ENCODE assay signal across 8 mouse cellular contexts in genomic region chr10:116581719-116582481, GRCm38 (mm10). TPM values are rescaled to one million over a fixed set of nuclear protein-coding genes. Genes with fewer than 3 reads are reported as not detected.
DNase-seq lines count a peak whose midpoint lies in the region; ATAC-seq and TF ChIP-seq lines count a peak whose summit lies in the region.

No protein-coding gene starts in this region.

- peak overlapping the region; percentile 95 for H3K4me3 ChIP-seq in neural tube, embryonic 11.5 days (ENCODE audit: low read depth, low read length)
- peak overlapping the region; percentile 97 for H3K4me3 ChIP-seq in liver, embryonic 13.5 days (replicated peaks)
- H3K4me3 ChIP-seq in stomach, postnatal 0 days (ENCODE audit: low read depth, low read length) = peak overlapping the region; percentile 97

- no peaks in the 10 kb centered on the region for H3K9me3 ChIP-seq in neural tube, embryonic 11.5 days (ENCODE audit: control insufficient read depth, low read length)
- H3K9me3 ChIP-seq in liver, embryonic 13.5 days (replicated peaks) = no peaks in the 10 kb centered on the region
- no peaks in the 10 kb centered on the region for H3K9me3 ChIP-seq in stomach, postnatal 0 days (ENCODE audit: control insufficient read depth, low read length)

- DNase-seq in neural tube, embryonic 11.5 days (ENCODE audit: low spot score) = no peak
- DNase-seq in neural tube, embryonic 10.5 days (ENCODE audit: extremely low spot score, low spot score) = no peak
- peak; percentile 60 to 73 for DNase-seq in cerebellum, postnatal 10 days
- DNase-seq in heart, adult 11 months = peak; percentile 96
- peak; percentile 19 for DNase-seq in kidney, adult 11 months
- peak; percentile 72 for DNase-seq in liver, embryonic 13.5 days
- peak; percentile 43 to 59 for DNase-seq in natural killer cell, adult 2 months (ENCODE audit: low spot score in 2 of 2)
- DNase-seq in stomach, postnatal 0 days (ENCODE audit: low spot score) = peak; percentile 71

- peaks cover 12% of the 10 kb centered on the region; the same call in 1 of the 2 replicates for H3K4me1 ChIP-seq in neural tube, embryonic 11.5 days (ENCODE audit: control insufficient read depth, insufficient read depth, low read length)
- peaks cover 26% of the 10 kb centered on the region for H3K4me1 ChIP-seq in liver, embryonic 13.5 days (replicated peaks)
- H3K4me1 ChIP-seq in stomach, postnatal 0 days (replicated peaks; ENCODE audit: control insufficient read depth, insufficient read depth) = no peaks in the 10 kb centered on the region

- H3K27me3 ChIP-seq in neural tube, embryonic 11.5 days (ENCODE audit: control insufficient read depth, insufficient read depth, low read length) = no peaks in the 10 kb centered on the region
- no peaks in the 10 kb centered on the region for H3K27me3 ChIP-seq in liver, embryonic 13.5 days
- no peaks in the 10 kb centered on the region for H3K27me3 ChIP-seq in stomach, postnatal 0 days (ENCODE audit: control insufficient read depth, insufficient read depth, low read length)

- H3K4me2 ChIP-seq in neural tube, embryonic 11.5 days (ENCODE audit: low read depth) = peak overlapping the region; percentile 65
- peak overlapping the region; percentile 83 for H3K4me2 ChIP-seq in liver, embryonic 13.5 days
- peak overlapping the region; percentile 81 for H3K4me2 ChIP-seq in stomach, postnatal 0 days (replicated peaks; ENCODE audit: low read depth)

- TF ChIP-seq CTCF in stomach, postnatal 0 days (IDR thresholded peaks at IDR 0.05; ENCODE audit: low read depth) = no peak

- peak overlapping the region; percentile 98 for H3K27ac ChIP-seq in neural tube, embryonic 11.5 days (ENCODE audit: low read depth, low read length)
- H3K27ac ChIP-seq in liver, embryonic 13.5 days = peak overlapping the region; percentile 98
- peak overlapping the region; percentile 97 for H3K27ac ChIP-seq in stomach, postnatal 0 days (replicated peaks)

- under 1% methylated on average over 49 of the region's 67 CpGs for WGBS in neural tube, embryonic 11.5 days
- 0% methylated on average over 54 of the region's 67 CpGs for WGBS in liver, embryonic 13.5 days (ENCODE audit: insufficient replicate concordance)
- under 1% methylated on average over 59 of the region's 67 CpGs for WGBS in stomach, postnatal 0 days

- peak; percentile 77 for ATAC-seq in neural tube, embryonic 11.5 days (ENCODE audit: insufficient read depth, low FRiP score, low TSS enrichment)
- ATAC-seq in liver, embryonic 13.5 days (ENCODE audit: low read depth) = peak; percentile 86
- peak; percentile 79 for ATAC-seq in stomach, postnatal 0 days (ENCODE audit: low FRiP score, low TSS enrichment)

- TF ChIP-seq EP300 in stomach, postnatal 0 days (optimal IDR thresholded peaks at IDR 0.05) = no peak

- H3K9ac ChIP-seq in neural tube, embryonic 11.5 days (ENCODE audit: low read length) = peak overlapping the region; percentile 96
- peak overlapping the region; percentile 96 for H3K9ac ChIP-seq in liver, embryonic 13.5 days
- H3K9ac ChIP-seq in stomach, postnatal 0 days (ENCODE audit: low read length) = peak overlapping the region; percentile 96

- no peaks in the 10 kb centered on the region for H3K36me3 ChIP-seq in neural tube, embryonic 11.5 days (ENCODE audit: control insufficient read depth, insufficient read depth, low read length)
- H3K36me3 ChIP-seq in liver, embryonic 13.5 days = peaks cover 3% of the 10 kb centered on the region; the same call in 1 of the 2 replicates
- H3K36me3 ChIP-seq in stomach, postnatal 0 days (ENCODE audit: control insufficient read depth, insufficient read depth, low read length) = no peaks in the 10 kb centered on the region

RNA-seq across cellular contexts. Expression of gene Cnot2, which starts 0.6 kb away (rescaled TPM):
- polyA plus RNA-seq in neural tube, embryonic 11.5 days (2014; fragmentation: Nextera tagmentation; extraction: Ambion mirVana) = 135 and 141 TPM in 2 replicates
- 42.3 and 54.4 TPM in 2 replicates for polyA plus RNA-seq in liver, embryonic 13.5 days (2015; fragmentation: Nextera tagmentation; extraction: Ambion mirVana)
- polyA plus RNA-seq in stomach, postnatal 0 days (2015; fragmentation: Nextera tagmentation; extraction: Ambion mirVana) = 36.0 and 38.0 TPM in 2 replicates

Comparison
In these comparisons a context has a peak if more than half of its experiments do, and no peak if none do; other contexts are left out.
1. DNase-seq: peak in cerebellum, postnatal 10 days (2 of 2), heart, adult 11 months (single experiment), kidney, adult 11 months (single experiment), liver, embryonic 13.5 days (single experiment), natural killer cell, adult 2 months (2 of 2) and stomach, postnatal 0 days (single experiment); none in neural tube, embryonic 11.5 days (single experiment) and neural tube, embryonic 10.5 days (single experiment).
2. Peak in every context shown above with its lines, with median percentiles within 50 percentile points of each other: ATAC-seq, H3K27ac ChIP-seq, H3K4me2 ChIP-seq, H3K4me3 ChIP-seq and H3K9ac ChIP-seq.